Mouse (Mus musculus): ENCODE results near the gene Aqp6. TPM values are rescaled to one million over a fixed set of nuclear protein-coding genes. Genes with fewer than 3 reads are reported as not detected.

The Aqp6 gene
- polyA plus RNA-seq, 1 experiment from 2014 or later, result not detected

GRCm38 (mm10) chr15:99651984-99652872 is 51.0 kb downstream of the Aqp6 start:
- Histone ChIP-seq H3K9ac (no peak overlapping the region; the same call in 1 of the 2 replicates), H3K27ac (no peak overlapping the region), H3K9me3 (replicated peaks) (no peaks in the 10 kb centered on the region), H3K27me3 (peaks cover 46% of the 10 kb centered on the region), H3K4me3 (peak overlapping the region; percentile 73; the same call in 1 of the 2 replicates), H3K36me3 (ENCODE audit: poor library complexity, severe bottlenecking) (no peaks in the 10 kb centered on the region), H3K4me1 (peaks cover 50% of the 10 kb centered on the region), H3K4me2 (peak overlapping the region; percentile 80)
- peak; percentile 2; the same call in 1 of the 2 replicates for ATAC-seq
- 79% methylated on average over 10 of the region's 10 CpGs for WGBS

GRCm38 (mm10) chr15:99653291-99653690 is 52.1 kb downstream of the Aqp6 start:
- Histone ChIP-seq H3K27me3 (peaks cover 46% of the 10 kb centered on the region), H3K9me3 (replicated peaks) (no peaks in the 10 kb centered on the region), H3K36me3 (ENCODE audit: poor library complexity, severe bottlenecking) (no peaks in the 10 kb centered on the region), H3K9ac (peak overlapping the region; percentile 49; the same call in 1 of the 2 replicates), H3K4me2 (peak overlapping the region; percentile 44), H3K4me1 (peaks cover 39% of the 10 kb centered on the region), H3K4me3 (no peak overlapping the region), H3K27ac (no peak overlapping the region)
- ATAC-seq, result no peak
- WGBS, result 13% methylated on average over 8 of the region's 8 CpGs

GRCm38 (mm10) chr15:99653876-99654275 is 52.7 kb downstream of the Aqp6 start:
- H3K9ac ChIP-seq, result peak overlapping the region; percentile 49
- H3K4me1 ChIP-seq, result peaks cover 34% of the 10 kb centered on the region
- peaks cover 46% of the 10 kb centered on the region for H3K27me3 ChIP-seq
- no peak for ATAC-seq
- no peak overlapping the region for H3K27ac ChIP-seq
- no peak overlapping the region for H3K4me3 ChIP-seq
- no peaks in the 10 kb centered on the region for H3K9me3 ChIP-seq (replicated peaks)
- no peaks in the 10 kb centered on the region for H3K36me3 ChIP-seq (ENCODE audit: poor library complexity, severe bottlenecking)
- WGBS, result 4% methylated on average over 21 of the region's 21 CpGs
- H3K4me2 ChIP-seq, result peak overlapping the region; percentile 44

Other genes starting within 250 kb of the Aqp6 start
- 8.1 and 8.2 TPM in 2 replicates for gene Fmnl3, start 230.9 kb upstream of the Aqp6 start, polyA plus RNA-seq (2015; fragmentation: Nextera tagmentation; extraction: Ambion mirVana)
- gene Tmbim6, start 208.5 kb upstream of the Aqp6 start, polyA plus RNA-seq (2015; fragmentation: Nextera tagmentation; extraction: Ambion mirVana), result 227 and 249 TPM in 2 replicates
- 9.3 and 13.4 TPM in 2 replicates for gene Nckap5l, start 143.7 kb upstream of the Aqp6 start, polyA plus RNA-seq (2015; fragmentation: Nextera tagmentation; extraction: Ambion mirVana)
- gene Bcdin3d, start 126.7 kb upstream of the Aqp6 start, polyA plus RNA-seq (2015; fragmentation: Nextera tagmentation; extraction: Ambion mirVana), result 24.7 and 25.4 TPM in 2 replicates
- gene Faim2, start 73.2 kb upstream of the Aqp6 start, polyA plus RNA-seq (2015; fragmentation: Nextera tagmentation; extraction: Ambion mirVana), result 5.5 and 8.1 TPM in 2 replicates
- gene Aqp2, start 22.3 kb upstream of the Aqp6 start, polyA plus RNA-seq (2015; fragmentation: Nextera tagmentation; extraction: Ambion mirVana), result not detected in 2 replicates
- 0.14 and 0.25 TPM in 2 replicates for gene Aqp5, start 10.6 kb upstream of the Aqp6 start, polyA plus RNA-seq (2015; fragmentation: Nextera tagmentation; extraction: Ambion mirVana)
- gene Racgap1, start 50.3 kb downstream of the Aqp6 start, polyA plus RNA-seq (2015; fragmentation: Nextera tagmentation; extraction: Ambion mirVana), result 182 and 189 TPM in 2 replicates
- 15.1 and 17.0 TPM in 2 replicates for gene Asic1, start 69.0 kb downstream of the Aqp6 start, polyA plus RNA-seq (2015; fragmentation: Nextera tagmentation; extraction: Ambion mirVana)
- gene Smarcd1, start 100.7 kb downstream of the Aqp6 start, polyA plus RNA-seq (2015; fragmentation: Nextera tagmentation; extraction: Ambion mirVana), result 118 and 130 TPM in 2 replicates
- gene Gm17349, start 104.1 kb downstream of the Aqp6 start, polyA plus RNA-seq (2015; fragmentation: Nextera tagmentation; extraction: Ambion mirVana), result not detected in 2 replicates
- gene Gpd1, start 116.1 kb downstream of the Aqp6 start, polyA plus RNA-seq (2015; fragmentation: Nextera tagmentation; extraction: Ambion mirVana), result 1.2 and 1.3 TPM in 2 replicates
- 177 and 190 TPM in 2 replicates for gene Cox14, start 124.2 kb downstream of the Aqp6 start, polyA plus RNA-seq (2015; fragmentation: Nextera tagmentation; extraction: Ambion mirVana)
- gene Cers5, start 171.5 kb downstream of the Aqp6 start, polyA plus RNA-seq (2015; fragmentation: Nextera tagmentation; extraction: Ambion mirVana), result 62.6 and 67.2 TPM in 2 replicates